Mouse (Mus musculus) limb, embryonic 14.5 days (tissue): ENCODE data around the gene Dars2. TPM values are rescaled to one million over a fixed set of nuclear protein-coding genes. Genes with fewer than 3 reads are reported as not detected.

Experiments
- ATAC-seq: fragments of 200-750 bp; cut with Nextera tagmentation; 2 replicates; pipeline ENCODE4 v1.8.0; 2017; ENCODE audit warnings: low read depth, moderate number of reproducible peaks, moderate TSS enrichment; ENCODE audit not compliant: low FRiP score
- DNase-seq: peaks from one replicate; pipeline ENCODE4 v3.0.0-alpha.2; 2015; ENCODE audit warnings: low spot score
- H3K27ac ChIP-seq: fragments of 300-500 bp; sonication (generic); replicated peaks from 2 replicates; pipeline ENCODE4 v1.5.1; 2014; ENCODE audit warnings: low read depth, mild to moderate bottlenecking, low read length, moderate library complexity, mixed read lengths
- H3K27me3 ChIP-seq: fragments of 300-500 bp; sonication (generic); 2 replicates; pipeline ENCODE4 v1.6.1; 2014; ENCODE audit warnings: low read length, mixed read lengths; ENCODE audit not compliant: control insufficient read depth, insufficient read depth
- H3K36me3 ChIP-seq: fragments of 300-500 bp; sonication (generic); 2 replicates; pipeline ENCODE4 v1.6.1; 2014; ENCODE audit warnings: mild to moderate bottlenecking, low read length, moderate library complexity, mixed read lengths; ENCODE audit not compliant: control insufficient read depth, insufficient read depth
- H3K4me1 ChIP-seq: fragments of 300-500 bp; sonication (generic); 2 replicates; pipeline ENCODE4 v1.6.1; 2014; ENCODE audit warnings: antibody characterized with exemption, low read length, mixed read lengths; ENCODE audit not compliant: control insufficient read depth, insufficient read depth
- H3K4me2 ChIP-seq: fragments of 300-500 bp; sonication (generic); replicated peaks from 2 replicates; pipeline ENCODE4 v1.6.1; 2014; ENCODE audit warnings: low read depth, mild to moderate bottlenecking, low read length, moderate library complexity; ENCODE audit not compliant: severe bottlenecking
- H3K4me3 ChIP-seq: fragments of 300-500 bp; sonication (generic); replicated peaks from 2 replicates; pipeline ENCODE4 v1.5.1; 2014; ENCODE audit warnings: low read length
- H3K9ac ChIP-seq: fragments of 300-500 bp; sonication (generic); 2 replicates; pipeline ENCODE4 v1.6.1; 2014; ENCODE audit warnings: mild to moderate bottlenecking, low read depth, low read length, moderate library complexity; ENCODE audit not compliant: severe bottlenecking
- H3K9me3 ChIP-seq: fragments of 300-500 bp; sonication (generic); 2 replicates; pipeline ENCODE4 v1.6.1; 2016; ENCODE audit warnings: low read length; ENCODE audit not compliant: control insufficient read depth
- POLR2A ChIP-seq: fragments of 200-500 bp; IDR thresholded peaks from 2 replicates; pipeline ENCODE4 v1.8.0; 2012; ENCODE audit warnings: inconsistent platforms, mild to moderate bottlenecking, moderate library complexity, borderline replicate concordance; ENCODE audit not compliant: insufficient read depth, insufficient read length; ENCODE audit errors: extremely low read depth
- WGBS: fragments of 180-500 bp; shearing (Covaris S2); extraction: QIAGEN DNeasy Blood & Tissue Kit; methylation state at CpG from one replicate; pipeline ENCODE4 v1.1.7; 2014; 5-methylcytosine and 5-hydroxymethylcytosine counted together
- polyA plus RNA-seq, 2 experiments: library from polyadenylated mRNA; depleted of rRNA in 1 of 2; stranded (reverse) in 1 of 2; unstranded in 1 of 2; fragments of >200 nt; fragmentation: Nextera tagmentation in 1 of 2; extraction: Ambion mirVana in 1 of 2; gene quantifications; 2 replicates each; pipeline versions ENCODE4 v1.2.1 to v1.2.3; 2012 to 2014

Dars2 gene
- polyA plus RNA-seq (2012; rRNA removed), result 14.7 and 19.7 TPM in 2 replicates
- polyA plus RNA-seq (2014; fragmentation: Nextera tagmentation; extraction: Ambion mirVana), result 22.6 and 23.8 TPM in 2 replicates

- H3K9ac ChIP-seq, result peak within 1 kb of the TSS; percentile 77
- no peaks in the 10 kb centered on the region for H3K27me3 ChIP-seq
- DNase-seq (peak; percentile 99), ATAC-seq (peak; percentile 97)
- no peaks in the 10 kb centered on the region for H3K9me3 ChIP-seq
- peak within 1 kb of the TSS; percentile 58 for H3K4me3 ChIP-seq
- peaks cover 5% of the 10 kb centered on the region; the same call in 1 of the 2 replicates for H3K36me3 ChIP-seq
- H3K4me1 ChIP-seq, result peaks cover 16% of the 10 kb centered on the region
- H3K27ac ChIP-seq, result peak within 1 kb of the TSS; percentile 65
- TF ChIP-seq POLR2A, result no peak
- peak within 1 kb of the TSS; percentile 85 for H3K4me2 ChIP-seq
- under 1% methylated on average over 57 of the region's 57 CpGs for WGBS
Observed at GRCm38 (mm10) chr1:161070352-161071271, at the start of gene Dars2, which contains the start of gene Cenpl. Gene Dars2 (minus strand): TSS chr1:161070658. Gene Cenpl (plus strand): TSS chr1:161070713.

GRCm38 (mm10) chr1:161114591-161114990 is 44.1 kb upstream of the Dars2 start:
- TF ChIP-seq POLR2A, result no peak
- Histone ChIP-seq H3K4me2 (no peak overlapping the region), H3K36me3 (peaks cover 2% of the 10 kb centered on the region), H3K27ac (no peak overlapping the region), H3K27me3 (no peaks in the 10 kb centered on the region), H3K4me3 (no peak overlapping the region), H3K9me3 (no peaks in the 10 kb centered on the region), H3K4me1 (no peaks in the 10 kb centered on the region), H3K9ac (no peak overlapping the region)
- ATAC-seq, result no peak
- no peak for DNase-seq

- Histone ChIP-seq H3K4me1 (no peaks in the 10 kb centered on the region), H3K9ac (no peak overlapping the region), H3K4me3 (no peak overlapping the region), H3K27ac (no peak overlapping the region), H3K4me2 (no peak overlapping the region), H3K36me3 (peaks cover 26% of the 10 kb centered on the region), H3K27me3 (no peaks in the 10 kb centered on the region), H3K9me3 (no peaks in the 10 kb centered on the region)
- no peak for TF ChIP-seq POLR2A
- WGBS, result 88% methylated on average over 8 of the region's 8 CpGs
- DNase-seq (no peak), ATAC-seq (no peak)
Observed at GRCm38 (mm10) chr1:161109216-161109615, 38.8 kb upstream of the Dars2 start.

GRCm38 (mm10) chr1:161103842-161104241 is 33.4 kb upstream of the Dars2 start:
- 89% methylated on average over 1 of the region's 1 CpGs for WGBS

GRCm38 (mm10) chr1:161099721-161100405 is 29.4 kb upstream of the Dars2 start:
- H3K36me3 ChIP-seq, result peaks cover 54% of the 10 kb centered on the region
- H3K4me3 ChIP-seq, result no peak overlapping the region
- H3K27me3 ChIP-seq, result no peaks in the 10 kb centered on the region
- H3K27ac ChIP-seq, result no peak overlapping the region
- no peaks in the 10 kb centered on the region for H3K4me1 ChIP-seq
- H3K4me2 ChIP-seq, result no peak overlapping the region
- H3K9me3 ChIP-seq, result no peaks in the 10 kb centered on the region
- ATAC-seq (no peak), DNase-seq (no peak)
- 96% methylated on average over 4 of the region's 4 CpGs for WGBS
- no peak overlapping the region for H3K9ac ChIP-seq
- TF ChIP-seq POLR2A, result no peak

More at GRCm38 (mm10) chr1:161103842-161104241, 33.4 kb upstream of the Dars2 start:
- no peak for TF ChIP-seq POLR2A
- Histone ChIP-seq H3K9me3 (no peaks in the 10 kb centered on the region), H3K4me3 (no peak overlapping the region), H3K36me3 (peaks cover 45% of the 10 kb centered on the region), H3K4me1 (no peaks in the 10 kb centered on the region), H3K27me3 (no peaks in the 10 kb centered on the region), H3K4me2 (no peak overlapping the region), H3K9ac (no peak overlapping the region), H3K27ac (no peak overlapping the region)
- DNase-seq, result no peak
- ATAC-seq, result no peak
